Mouse (Mus musculus): ENCODE data around the gene Pglyrp2.

DNA sequence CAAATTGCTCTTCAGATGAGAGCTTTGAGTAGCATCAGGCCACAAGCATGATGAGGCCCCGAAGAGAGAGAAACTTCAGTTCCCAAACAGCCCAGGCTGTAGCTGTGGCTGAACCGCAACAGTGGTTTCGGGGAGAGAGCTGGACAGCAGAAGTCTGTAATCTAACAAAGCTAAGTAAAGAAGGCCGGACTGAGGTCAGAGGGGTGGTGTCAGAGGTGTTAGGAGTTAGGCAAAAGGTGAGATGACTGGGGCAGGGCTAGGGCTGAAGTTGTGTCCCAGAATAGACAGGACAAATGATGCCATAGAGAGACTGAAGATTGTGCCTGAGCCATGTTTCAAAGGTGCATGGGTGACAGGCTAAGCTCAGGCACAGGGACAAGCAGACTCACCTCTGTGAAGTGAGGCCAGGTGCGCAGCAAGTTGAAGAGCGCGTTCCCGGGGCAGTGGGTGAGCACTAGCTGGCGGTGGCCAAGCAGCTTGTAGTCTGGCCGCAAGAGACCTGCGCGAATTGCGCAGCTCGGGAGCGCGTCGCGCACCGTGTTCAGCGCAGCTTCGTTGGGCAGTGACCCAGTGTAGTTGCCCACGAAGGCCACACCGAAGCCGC is 8.4 kb downstream of the Pglyrp2 start:
- no peak for TF ChIP-seq GATA1 (IDR thresholded peaks at IDR 0.05; ENCODE audit: borderline replicate concordance, low read length)
- no peak for TF ChIP-seq CTCF (IDR thresholded peaks at IDR 0.05; ENCODE audit: low read depth, low read length)
